Mouse (Mus musculus) megakaryocyte, embryonic 14.5 days (primary cell): Measurements from ENCODE around the gene Vezt. TPM values are rescaled to one million over a fixed set of nuclear protein-coding genes. Genes with fewer than 3 reads are reported as not detected.

Experiments used
- H3K27me3 ChIP-seq: replicated peaks from 2 replicates; pipeline ENCODE3; 2012; ENCODE audit warnings: inconsistent platforms
- H3K36me3 ChIP-seq: replicated peaks from 2 replicates; pipeline ENCODE3; 2012; ENCODE audit warnings: low read length, inconsistent platforms, mixed read lengths
- H3K4me1 ChIP-seq: 2 replicates; pipeline ENCODE4 v1.6.1; 2012; ENCODE audit warnings: inconsistent platforms
- H3K4me3 ChIP-seq: replicated peaks from 2 replicates; pipeline ENCODE3; 2012; ENCODE audit warnings: moderate library complexity, mild to moderate bottlenecking, inconsistent platforms
- H3K9me3 ChIP-seq: 2 replicates; pipeline ENCODE4 v1.6.1; 2012; ENCODE audit warnings: inconsistent platforms
- FLI1 ChIP-seq: IDR thresholded peaks from 2 replicates; pipeline ENCODE4 v1.6.1; 2012; ENCODE audit warnings: low read length, inconsistent platforms, mixed read lengths
- GATA1 ChIP-seq: IDR thresholded peaks from 3 replicates; pipeline ENCODE4 v1.6.1; 2012; ENCODE audit warnings: mixed read lengths, low read length, inconsistent platforms, borderline replicate concordance
- polyA plus RNA-seq: library from polyadenylated mRNA; stranded (reverse); fragments of >175 nt; gene quantifications from 2 replicates; pipeline ENCODE4 v1.2.3, GENCODE M21; 2012; ENCODE audit warnings: low replicate concordance; ENCODE audit not compliant: insufficient read depth

Vezt gene
- polyA plus RNA-seq, 1 experiment: 1.7 TPM

DNA sequence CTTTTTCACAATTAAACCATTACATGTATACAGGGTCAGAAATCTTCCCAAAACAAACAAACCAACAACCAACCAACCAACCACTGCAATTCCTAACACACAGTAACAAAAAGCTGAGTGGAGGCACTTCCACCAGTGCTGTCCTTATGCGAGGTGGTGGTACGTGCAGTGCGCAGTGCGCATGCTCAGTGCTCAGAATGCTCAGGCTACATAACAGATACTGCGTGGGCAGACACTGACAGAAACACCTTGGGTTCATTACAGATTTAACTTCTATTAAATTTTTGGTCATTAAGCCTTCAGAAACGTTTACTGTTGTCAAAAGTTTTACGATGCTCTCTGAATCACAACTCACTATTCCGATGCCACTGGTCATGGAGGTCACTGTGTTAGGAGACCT, 18.2 kb downstream of the Vezt start:
- no peaks in the 10 kb centered on the region for H3K9me3 ChIP-seq
- H3K4me1 ChIP-seq: peaks cover 14% of the 10 kb centered on the region
- H3K4me3 ChIP-seq: no peak overlapping the region
- H3K36me3 ChIP-seq: no peaks in the 10 kb centered on the region
- peaks cover 9% of the 10 kb centered on the region for H3K27me3 ChIP-seq
- TF ChIP-seq GATA1 (no peak), FLI1 (no peak)

DNA sequence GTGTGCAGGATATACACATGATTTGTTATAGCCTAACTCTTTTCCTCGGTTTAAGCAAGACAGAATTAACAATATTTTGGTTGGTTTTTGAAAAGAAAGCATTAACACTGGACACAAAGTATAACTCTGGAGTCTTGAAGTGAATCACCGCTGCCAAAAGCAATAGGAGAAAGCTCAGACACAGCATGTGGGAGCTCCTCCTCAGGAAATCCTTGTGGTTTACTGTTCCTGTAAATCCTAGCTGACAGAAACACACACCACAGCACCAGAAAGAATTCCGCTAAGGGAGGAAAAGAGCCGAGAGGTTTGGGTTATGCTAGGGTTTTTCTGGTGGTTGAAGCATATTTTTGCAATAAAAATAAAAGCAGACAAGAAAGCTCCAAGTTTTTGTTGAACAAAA, 21.4 kb downstream of the Vezt start:
- peaks cover 8% of the 10 kb centered on the region for H3K4me1 ChIP-seq
- no peak overlapping the region for H3K4me3 ChIP-seq
- TF ChIP-seq GATA1 (no peak), FLI1 (no peak)
- no peaks in the 10 kb centered on the region for H3K9me3 ChIP-seq
- H3K36me3 ChIP-seq: no peaks in the 10 kb centered on the region
- peaks cover 10% of the 10 kb centered on the region for H3K27me3 ChIP-seq

DNA sequence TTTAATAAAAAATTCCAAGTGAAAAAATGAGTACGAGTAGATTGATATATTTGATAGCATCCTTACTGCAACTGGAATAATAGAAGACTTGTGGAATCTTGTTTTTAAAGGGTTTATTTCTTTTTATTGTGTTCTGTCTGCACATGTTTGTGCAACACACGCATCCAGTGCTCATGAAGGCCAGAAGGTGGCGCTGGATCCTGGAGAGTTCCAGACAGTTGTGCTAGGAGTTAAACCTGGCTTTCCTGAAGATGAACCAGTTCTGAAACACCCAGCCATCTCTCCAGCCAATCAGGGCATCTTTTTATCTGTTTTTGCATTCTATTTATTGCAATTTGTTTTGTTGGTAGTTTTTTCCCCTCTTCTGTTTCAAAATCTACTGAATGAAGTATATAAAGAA, 22.4 kb downstream of the Vezt start:
- TF ChIP-seq GATA1 (no peak), FLI1 (no peak)
- H3K4me3 ChIP-seq: no peak overlapping the region
- H3K27me3 ChIP-seq: peaks cover 10% of the 10 kb centered on the region
- H3K9me3 ChIP-seq: no peaks in the 10 kb centered on the region
- H3K4me1 ChIP-seq: peaks cover 8% of the 10 kb centered on the region
- peaks cover 4% of the 10 kb centered on the region for H3K36me3 ChIP-seq

DNA sequence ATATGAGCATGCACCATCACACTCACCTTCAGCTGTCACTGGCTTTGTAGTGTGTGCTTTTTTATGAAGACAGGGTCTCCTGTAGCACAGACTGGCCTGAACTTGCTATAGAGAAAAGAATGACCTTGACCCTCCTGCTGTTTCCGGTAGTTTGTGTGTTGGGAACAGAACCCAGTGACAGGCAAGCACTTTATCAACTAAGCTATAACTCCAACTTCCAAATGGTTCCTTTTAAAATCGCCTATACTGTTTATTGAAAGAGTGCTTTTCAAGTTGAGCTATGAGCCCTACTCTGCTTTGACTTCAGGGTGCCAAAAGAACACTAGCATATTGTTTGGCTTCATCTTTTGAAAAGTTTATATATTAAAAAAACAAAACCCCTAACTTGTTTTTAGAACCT, 24.6 kb downstream of the Vezt start:
- peaks cover 8% of the 10 kb centered on the region for H3K4me1 ChIP-seq
- TF ChIP-seq GATA1 (no peak), FLI1 (no peak)
- H3K4me3 ChIP-seq: no peak overlapping the region

DNA sequence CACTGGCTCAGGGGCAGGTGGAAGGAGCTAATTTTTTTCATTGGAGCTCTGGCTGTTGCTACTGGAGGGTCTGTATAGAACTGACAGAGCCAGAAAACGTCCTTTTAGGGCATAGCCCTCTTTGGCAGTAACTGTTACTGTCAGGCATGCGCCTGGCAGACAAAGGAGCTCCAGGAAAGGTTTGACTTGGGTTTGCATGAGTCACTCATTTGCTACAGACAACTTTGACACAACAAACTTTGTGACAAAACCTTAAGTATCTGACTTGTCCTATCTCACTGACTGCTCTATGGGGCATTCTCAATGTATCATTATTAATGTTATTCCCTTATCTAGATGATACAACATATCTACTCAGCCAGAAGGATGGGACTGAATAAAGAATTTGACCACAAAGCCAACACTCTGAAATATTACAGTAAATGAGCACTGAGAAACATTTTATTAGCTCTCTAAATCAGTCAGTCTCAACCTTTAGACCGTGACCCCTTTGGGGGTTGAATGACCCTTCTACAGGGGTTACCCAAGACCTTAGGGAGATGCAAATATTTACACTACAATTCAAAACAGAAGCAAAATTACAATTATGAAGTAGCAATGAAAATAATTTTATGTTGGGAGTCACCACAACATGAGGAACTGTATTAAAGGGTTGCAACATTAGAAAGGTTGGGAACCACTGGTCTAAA, 25.5 kb downstream of the Vezt start:
- H3K36me3 ChIP-seq: peaks cover 17% of the 10 kb centered on the region
- H3K9me3 ChIP-seq: no peaks in the 10 kb centered on the region
- peaks cover 8% of the 10 kb centered on the region for H3K4me1 ChIP-seq
- H3K27me3 ChIP-seq: peaks cover 5% of the 10 kb centered on the region
- no peak for TF ChIP-seq GATA1
- TF ChIP-seq FLI1: no peak
- no peak overlapping the region for H3K4me3 ChIP-seq

More for the DNA sequence above, 24.6 kb downstream of the Vezt start:
- Histone ChIP-seq H3K36me3 (peaks cover 9% of the 10 kb centered on the region), H3K9me3 (no peaks in the 10 kb centered on the region), H3K27me3 (peaks cover 7% of the 10 kb centered on the region)

DNA sequence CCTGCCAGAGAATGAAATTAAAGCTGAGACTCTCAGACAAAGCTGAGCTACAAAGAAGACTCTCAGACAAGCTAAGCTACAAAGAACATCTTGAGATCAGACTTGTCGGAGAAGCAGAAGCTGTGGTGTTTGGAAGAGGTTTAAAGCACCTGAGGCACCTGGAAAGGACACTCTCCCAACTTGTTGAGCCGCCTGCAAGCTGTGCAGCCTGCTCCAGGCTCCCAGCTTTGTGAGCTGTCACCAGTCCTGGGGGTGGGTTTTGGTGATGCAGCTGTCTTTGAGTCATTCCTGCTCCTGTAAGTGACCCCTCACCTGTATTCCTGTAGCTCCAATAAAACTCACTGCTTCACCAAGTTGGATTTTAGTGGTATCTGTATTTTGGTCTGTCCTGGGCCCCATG, 27.3 kb downstream of the Vezt start:
- H3K4me1 ChIP-seq: no peaks in the 10 kb centered on the region; the same call in 1 of the 2 replicates
- no peaks in the 10 kb centered on the region for H3K9me3 ChIP-seq
- H3K36me3 ChIP-seq: peaks cover 26% of the 10 kb centered on the region
- TF ChIP-seq GATA1: no peak
- no peak for TF ChIP-seq FLI1
- H3K4me3 ChIP-seq: no peak overlapping the region
- peaks cover 2% of the 10 kb centered on the region for H3K27me3 ChIP-seq

DNA sequence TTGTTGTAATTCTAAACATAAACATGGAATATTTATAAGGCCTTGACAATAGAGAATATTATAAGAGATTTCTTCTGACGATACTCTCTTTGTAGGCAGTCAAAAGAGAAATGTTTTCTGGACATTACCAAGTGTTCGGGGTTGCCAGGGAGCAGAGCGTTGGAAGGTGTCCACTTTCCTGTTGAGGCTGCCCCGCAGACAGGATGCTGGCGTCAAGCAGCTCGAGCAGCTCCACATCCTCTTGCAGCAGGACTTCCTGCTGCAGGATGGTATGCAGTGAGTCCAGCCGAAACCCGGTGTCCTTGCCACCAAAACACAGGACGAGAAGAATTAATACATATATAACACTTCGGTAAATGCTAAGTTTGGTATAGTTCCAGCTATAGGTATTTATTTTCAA, 35.4 kb downstream of the Vezt start:
- peaks cover 79% of the 10 kb centered on the region for H3K36me3 ChIP-seq
- H3K4me3 ChIP-seq: no peak overlapping the region
- no peaks in the 10 kb centered on the region for H3K27me3 ChIP-seq
- H3K4me1 ChIP-seq: peaks cover 15% of the 10 kb centered on the region
- TF ChIP-seq FLI1: no peak
- H3K9me3 ChIP-seq: peaks cover 14% of the 10 kb centered on the region

DNA sequence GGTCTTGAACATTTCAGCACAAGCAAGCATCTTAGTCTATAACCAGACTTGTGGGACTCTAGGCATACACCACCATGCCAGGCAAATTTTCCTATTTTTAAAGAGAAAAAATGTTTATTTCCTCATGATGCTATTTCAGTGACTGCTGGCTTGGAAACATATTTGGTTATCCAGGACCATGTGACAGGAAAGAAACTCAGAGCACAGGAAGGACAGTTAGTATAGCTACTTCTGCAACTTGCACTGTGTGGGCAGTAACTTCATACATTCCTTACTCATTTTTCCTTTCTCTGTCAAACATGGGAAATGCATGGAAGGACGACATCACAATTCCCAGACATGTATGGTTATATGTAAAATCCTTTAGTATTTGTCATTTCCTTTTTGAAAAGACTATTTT, 36.3 kb downstream of the Vezt start:
- Histone ChIP-seq H3K9me3 (peaks cover 14% of the 10 kb centered on the region), H3K27me3 (no peaks in the 10 kb centered on the region), H3K4me3 (no peak overlapping the region), H3K36me3 (peaks cover 86% of the 10 kb centered on the region), H3K4me1 (peaks cover 15% of the 10 kb centered on the region)
- TF ChIP-seq GATA1 (no peak), FLI1 (no peak)

DNA sequence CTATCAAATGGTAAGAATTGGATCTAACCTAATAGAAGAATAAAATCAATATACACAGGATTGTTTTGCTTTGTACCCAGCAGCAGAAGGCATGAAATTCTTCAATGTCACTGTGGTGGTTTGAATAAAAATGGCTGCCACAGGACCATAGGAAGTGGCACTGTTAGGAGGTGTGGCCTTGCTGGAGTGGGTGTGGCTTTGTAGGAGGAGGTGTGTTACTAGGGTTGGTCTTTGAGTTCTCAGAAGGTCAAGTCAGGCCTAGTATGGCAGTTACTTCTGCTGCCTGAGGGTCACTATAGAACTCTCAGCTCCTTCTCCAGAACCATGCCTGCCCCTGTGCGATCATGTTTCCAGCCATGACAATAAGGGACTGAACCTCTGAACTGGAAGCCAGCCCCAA, 40.5 kb downstream of the Vezt start:
- Histone ChIP-seq H3K9me3 (peaks cover under 1% of the 10 kb centered on the region; the same call in 1 of the 2 replicates), H3K4me3 (no peak overlapping the region), H3K27me3 (no peaks in the 10 kb centered on the region), H3K36me3 (peaks cover 70% of the 10 kb centered on the region), H3K4me1 (peaks cover 13% of the 10 kb centered on the region)
- TF ChIP-seq GATA1: no peak
- TF ChIP-seq FLI1: no peak

DNA sequence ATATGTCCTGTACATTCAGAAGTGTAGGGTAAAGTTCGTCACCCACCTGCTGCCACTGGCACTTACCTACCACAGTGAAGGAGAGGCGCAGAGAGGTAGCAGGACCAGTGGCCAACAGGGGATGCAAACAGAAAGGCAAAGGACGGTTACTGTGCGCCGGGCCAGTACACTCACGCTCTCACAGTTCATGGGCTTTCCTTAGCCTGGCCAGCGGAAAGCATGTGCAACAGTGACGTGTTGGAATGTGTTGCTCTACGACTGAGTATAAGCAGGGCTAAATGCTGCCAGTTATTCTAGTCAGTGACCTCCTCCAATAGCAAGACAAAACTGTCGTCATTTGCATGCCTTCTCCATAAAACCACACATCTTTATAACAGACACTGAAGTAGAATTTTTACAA, 41.5 kb downstream of the Vezt start:
- TF ChIP-seq FLI1 (no peak), GATA1 (no peak)
- Histone ChIP-seq H3K36me3 (peaks cover 65% of the 10 kb centered on the region), H3K4me3 (no peak overlapping the region), H3K4me1 (peaks cover 4% of the 10 kb centered on the region), H3K9me3 (no peaks in the 10 kb centered on the region), H3K27me3 (no peaks in the 10 kb centered on the region)
